ENCODE assay signal across 8 mouse cellular contexts in the genomic region with DNA sequence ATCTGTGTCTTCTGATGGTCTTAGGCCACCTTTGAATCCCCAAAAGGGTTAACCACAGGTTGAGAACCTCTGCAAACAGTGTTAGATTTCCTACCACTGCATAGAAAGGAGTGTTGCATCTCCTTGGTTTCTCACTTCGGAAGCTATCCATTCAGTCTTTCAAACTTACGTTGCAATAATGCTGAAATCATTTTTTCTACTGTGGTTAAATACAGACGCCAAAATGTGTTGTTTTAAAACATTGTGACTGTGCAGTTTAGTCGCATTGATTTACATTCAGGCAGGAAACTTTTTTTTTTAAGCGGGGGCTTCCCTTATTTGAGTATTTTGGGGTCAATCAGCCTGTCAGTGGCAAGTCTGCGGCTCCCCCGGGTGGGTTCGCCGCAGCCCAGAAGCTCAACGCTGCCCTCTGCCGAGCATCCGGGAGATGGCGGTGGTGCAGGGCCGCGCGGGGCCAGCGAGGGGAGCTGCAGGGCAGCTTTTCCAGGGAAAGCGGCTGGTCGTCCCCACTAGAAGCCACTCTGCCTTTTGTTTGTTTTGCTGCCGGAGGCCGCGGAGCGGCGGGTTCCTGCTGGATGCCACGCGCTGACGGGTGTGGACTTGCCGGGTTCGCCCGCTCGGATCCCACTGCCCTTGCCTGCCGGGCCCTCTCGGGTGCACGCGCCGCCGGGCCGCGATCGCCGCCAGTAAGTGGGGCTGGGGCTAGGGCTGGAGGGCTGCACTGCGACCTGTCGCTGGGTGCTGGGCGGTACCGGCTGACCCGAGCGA. TPM values are rescaled to one million over a fixed set of nuclear protein-coding genes. Genes with fewer than 3 reads are reported as not detected.
A peak's percentile ranks its signal among the peaks of the same experiment; 100 is the strongest.
DNase-seq lines count a peak whose midpoint lies in the region; ATAC-seq and TF ChIP-seq lines count a peak whose summit lies in the region.

No protein-coding gene starts in this region.

- peak overlapping the region; percentile 92 for H3K9ac ChIP-seq in kidney, embryonic 15.5 days

- 2% methylated on average over 47 of the region's 47 CpGs for WGBS in heart, embryonic 10.5 days
- WGBS in kidney, embryonic 15.5 days = 1% methylated on average over 47 of the region's 47 CpGs

- peak overlapping the region; percentile 60 for H3K27ac ChIP-seq in embryonic fibroblast, embryonic 13.5 days (ENCODE audit: insufficient read depth, low read length)
- peak overlapping the region; percentile 94 for H3K27ac ChIP-seq in heart, embryonic 10.5 days
- peak overlapping the region; percentile 90 for H3K27ac ChIP-seq in kidney, embryonic 15.5 days

- TF ChIP-seq CTCF in C2C12 (IDR thresholded peaks at IDR 0.05; ENCODE audit: control insufficient read depth, insufficient read depth, insufficient read length) = peak; percentile 100
- TF ChIP-seq CTCF in embryonic fibroblast, embryonic 13.5 days (IDR thresholded peaks at IDR 0.05; ENCODE audit: borderline replicate concordance, insufficient read depth, low read length) = peak; percentile 79

- H3K4me2 ChIP-seq in kidney, embryonic 15.5 days = peak overlapping the region; percentile 58

- H3K4me1 ChIP-seq in embryonic fibroblast, embryonic 13.5 days (ENCODE audit: control insufficient read depth, insufficient read depth, low read length) = no peaks in the 10 kb centered on the region
- peaks cover 27% of the 10 kb centered on the region for H3K4me1 ChIP-seq in heart, embryonic 10.5 days
- peaks cover 33% of the 10 kb centered on the region for H3K4me1 ChIP-seq in kidney, embryonic 15.5 days

- H3K4me3 ChIP-seq in C2C12 (ENCODE audit: insufficient read depth, poor library complexity, severe bottlenecking) = peak overlapping the region; percentile 46
- peak overlapping the region; percentile 96 for H3K4me3 ChIP-seq in embryonic fibroblast, embryonic 13.5 days (ENCODE audit: insufficient read depth, low read length)
- H3K4me3 ChIP-seq in heart, embryonic 10.5 days = peak overlapping the region; percentile 74
- H3K4me3 ChIP-seq in kidney, embryonic 15.5 days (replicated peaks) = peak overlapping the region; percentile 84

- H3K79me2 ChIP-seq in C2C12 (ENCODE audit: control insufficient read depth, insufficient read depth) = peaks cover 3% of the 10 kb centered on the region

- H3K79me3 ChIP-seq in C2C12 (ENCODE audit: low read depth) = peaks cover 2% of the 10 kb centered on the region

- peak overlapping the region; percentile 99 for H3ac ChIP-seq in C2C12 (ENCODE audit: control insufficient read depth, insufficient read length, low read depth)

- H3K36me3 ChIP-seq in C2C12 (ENCODE audit: control insufficient read depth, insufficient read depth) = no peaks in the 10 kb centered on the region
- peaks cover 8% of the 10 kb centered on the region; the same call in 1 of the 2 replicates for H3K36me3 ChIP-seq in heart, embryonic 10.5 days
- no peaks in the 10 kb centered on the region for H3K36me3 ChIP-seq in kidney, embryonic 15.5 days

- peak; percentile 82 for ATAC-seq in kidney, embryonic 15.5 days (replicated peaks; ENCODE audit: low FRiP score)

- no peaks in the 10 kb centered on the region for H3K9me3 ChIP-seq in heart, embryonic 10.5 days
- H3K9me3 ChIP-seq in kidney, embryonic 15.5 days (replicated peaks) = no peaks in the 10 kb centered on the region

- no peaks in the 10 kb centered on the region for H3K27me3 ChIP-seq in C2C12 (ENCODE audit: control insufficient read depth, insufficient read depth, insufficient read length)
- H3K27me3 ChIP-seq in heart, embryonic 10.5 days (ENCODE audit: insufficient read depth, poor library complexity, severe bottlenecking) = no peaks in the 10 kb centered on the region
- H3K27me3 ChIP-seq in kidney, embryonic 15.5 days = no peaks in the 10 kb centered on the region

- DNase-seq in brain, adult 2 months (ENCODE audit: low read depth, low spot score) = peak; percentile 95
- DNase-seq in heart, embryonic 10.5 days (ENCODE audit: low spot score) = peak; percentile 96
- peak; percentile 93 for DNase-seq in liver
- DNase-seq in monocyte, adult 2 months (ENCODE audit: low read depth in 1 of 2, low spot score in 2 of 2) = peak; percentile 71 to 82
- peak; percentile 88 to 93 for DNase-seq in spleen, postnatal 14 days (ENCODE audit: low spot score in 2 of 2)

- TF ChIP-seq POLR2A in embryonic fibroblast, embryonic 13.5 days (IDR thresholded peaks at IDR 0.05; ENCODE audit: low read depth, low read length) = peak; percentile 71

TF ChIP-seq in C2C12, 6 proteins besides CTCF, POLR2A, EP300 and RAD21:
- TF ChIP-seq MYOG (IDR thresholded peaks at IDR 0.05; ENCODE audit: control insufficient read depth, extremely low read depth, insufficient read length) (no peak), MAX (IDR thresholded peaks at IDR 0.05) (no peak), FOSL1 (IDR thresholded peaks at IDR 0.05; ENCODE audit: insufficient read depth, low read length, poor library complexity, severe bottlenecking) (no peak), CEBPB (IDR thresholded peaks at IDR 0.05; ENCODE audit: low read depth) (no peak), USF1 (IDR thresholded peaks at IDR 0.05; ENCODE audit: low read depth) (no peak)

RNA-seq across cellular contexts. Expression of a gene that starts 4.0 kb away (rescaled TPM):
- 6.5 TPM for polyA plus RNA-seq in C2C12 (2012; fragmentation: generic; extraction: Trizol)
- 23.6 and 34.0 TPM in 2 replicates for polyA plus RNA-seq in embryonic fibroblast, embryonic 13.5 days (2011; ENCODE audit: insufficient read length, low read depth, missing spikeins)
- 17.2 and 21.5 TPM in 2 replicates for polyA plus RNA-seq in heart, embryonic 10.5 days (2016; fragmentation: Nextera tagmentation; extraction: Ambion mirVana)
- polyA plus RNA-seq in kidney, embryonic 15.5 days (2015; fragmentation: Nextera tagmentation; extraction: Ambion mirVana) = 24.2 and 25.0 TPM in 2 replicates

RNA-seq across cellular contexts. Expression of a gene that starts 4.1 kb away (rescaled TPM):
- 17.2 TPM for polyA plus RNA-seq in C2C12 (2012; fragmentation: generic; extraction: Trizol)
- polyA plus RNA-seq in embryonic fibroblast, embryonic 13.5 days (2011; ENCODE audit: insufficient read length, low read depth, missing spikeins) = 22.2 and 23.0 TPM in 2 replicates
- 28.5 and 30.6 TPM in 2 replicates for polyA plus RNA-seq in heart, embryonic 10.5 days (2016; fragmentation: Nextera tagmentation; extraction: Ambion mirVana)
- 38.4 and 40.1 TPM in 2 replicates for polyA plus RNA-seq in kidney, embryonic 15.5 days (2015; fragmentation: Nextera tagmentation; extraction: Ambion mirVana)

Comparison
In these comparisons a context has a peak if more than half of its experiments do, and no peak if none do; other contexts are left out.
1. Peak in every context shown above with its lines: DNase-seq, ATAC-seq, H3K4me3 ChIP-seq and H3K27ac ChIP-seq.
2. H3K4me3 ChIP-seq: peak in every context shown above with its lines; median percentile 96 in embryonic fibroblast, embryonic 13.5 days; 84 in kidney, embryonic 15.5 days; 74 in heart, embryonic 10.5 days; 46 in C2C12.